Comparison of ENCODE assay signal across 11 mouse cellular contexts in the genomic region with DNA sequence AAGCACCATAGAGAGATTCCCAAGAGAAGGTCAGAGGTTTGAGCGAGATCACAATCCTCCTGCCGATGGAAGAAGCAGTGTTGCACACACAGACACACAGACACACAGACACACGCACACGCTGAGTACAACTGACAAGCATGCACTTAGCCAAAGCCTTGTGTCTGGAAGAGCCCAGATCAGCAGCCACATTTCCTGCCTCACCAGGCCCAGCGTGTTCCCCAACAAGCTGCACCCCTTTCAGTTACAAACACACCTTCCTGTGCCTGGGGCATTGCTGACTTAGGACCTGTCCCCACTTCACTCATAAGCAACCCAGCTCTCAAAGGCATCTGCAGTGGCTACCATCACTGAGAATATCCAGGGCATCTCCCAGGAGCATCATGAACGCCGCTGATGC. TPM values are rescaled to one million over a fixed set of nuclear protein-coding genes. Genes with fewer than 3 reads are reported as not detected.
DNase-seq lines count a peak whose midpoint lies in the region; ATAC-seq and TF ChIP-seq lines count a peak whose summit lies in the region.
"Had no signal": no experiment of that assay in that cellular context is flagged by ENCODE, and none has a peak within 500 bp of the region (broad histone marks: within the 10 kb centered on the region; RNA-seq: fewer than 3 reads in every experiment).

No protein-coding gene starts in this region.

- no peak overlapping the region for H3K4me2 ChIP-seq in embryonic facial prominence, embryonic 14.5 days (ENCODE audit: low read depth, low read length)
- H3K4me2 ChIP-seq in forebrain, embryonic 14.5 days (ENCODE audit: low read length) = no peak overlapping the region
- no peak overlapping the region for H3K4me2 ChIP-seq in midbrain, postnatal 0 days (ENCODE audit: low read depth, low read length, poor library complexity, severe bottlenecking)
- H3K4me2 ChIP-seq: heart, embryonic 13.5 days had no signal

- H3K27ac ChIP-seq in embryonic facial prominence, embryonic 14.5 days (replicated peaks; ENCODE audit: low read depth, low read length) = no peak overlapping the region
- H3K27ac ChIP-seq in embryonic facial prominence, embryonic 10.5 days (replicated peaks) = no peak overlapping the region
- H3K27ac ChIP-seq in left cerebral cortex, adult 2 months = peak overlapping the region; percentile 64
- no peak overlapping the region for H3K27ac ChIP-seq in forebrain, embryonic 14.5 days (ENCODE audit: low read depth, low read length)
- 0 out of 2 replicates have a peak overlapping the region, but pooled peaks have one; percentile 20 for H3K27ac ChIP-seq in midbrain, postnatal 0 days (ENCODE audit: low read depth, low read length)
- H3K27ac ChIP-seq: embryonic facial prominence, embryonic 13.5 days; gastrocnemius, adult 2 months; heart, embryonic 13.5 days had no signal

- 88% methylated on average over 7 of the region's 7 CpGs for WGBS in embryonic facial prominence, embryonic 14.5 days
- 84% methylated on average over 7 of the region's 7 CpGs for WGBS in embryonic facial prominence, embryonic 10.5 days
- 41% methylated on average over 7 of the region's 7 CpGs for WGBS in forebrain, embryonic 14.5 days
- 63% methylated on average over 7 of the region's 7 CpGs for WGBS in midbrain, postnatal 0 days

- no peak for TF ChIP-seq CTCF in left cerebral cortex, adult 2 months (IDR thresholded peaks at IDR 0.05)
- TF ChIP-seq CTCF in midbrain, postnatal 0 days (IDR thresholded peaks at IDR 0.05) = no peak

- intact Hi-C loops in left cerebral cortex, adult 2 months (cut with DNase I) = loop anchor here (1.0 to 2.0 kb wide), 2 partner anchors 25 to 162 kb away; partner anchors contain the start of gene Lrrc8c
- intact Hi-C loops in left cerebral cortex, postnatal 4 days (cut with DNase I) = loop anchor here (5.0 kb wide), 1 partner anchor 86 kb away; no protein-coding TSS in a partner anchor

- peak overlapping the region; percentile 3; the same call in 1 of the 2 replicates for H3K9ac ChIP-seq in embryonic facial prominence, embryonic 14.5 days (ENCODE audit: low read depth, low read length)
- H3K9ac ChIP-seq in forebrain, embryonic 14.5 days (ENCODE audit: low read length) = no peak overlapping the region
- no peak overlapping the region for H3K9ac ChIP-seq in midbrain, postnatal 0 days (replicated peaks; ENCODE audit: low read length, poor library complexity, severe bottlenecking)
- H3K9ac ChIP-seq: embryonic facial prominence, embryonic 13.5 days; heart, embryonic 13.5 days had no signal

- H3K27me3 ChIP-seq in embryonic facial prominence, embryonic 14.5 days (replicated peaks; ENCODE audit: control insufficient read depth, insufficient read depth, low read length) = no peaks in the 10 kb centered on the region
- peaks cover 40% of the 10 kb centered on the region for H3K27me3 ChIP-seq in embryonic facial prominence, embryonic 10.5 days (replicated peaks; ENCODE audit: low read depth, poor library complexity, severe bottlenecking)
- no peaks in the 10 kb centered on the region for H3K27me3 ChIP-seq in forebrain, embryonic 14.5 days (replicated peaks; ENCODE audit: control insufficient read depth, insufficient read depth, low read length)
- H3K27me3 ChIP-seq in midbrain, postnatal 0 days (ENCODE audit: insufficient read depth, low read length) = no peaks in the 10 kb centered on the region
- H3K27me3 ChIP-seq: embryonic facial prominence, embryonic 13.5 days; heart, embryonic 13.5 days had no signal

- DNase-seq in embryonic facial prominence, embryonic 14.5 days (ENCODE audit: low spot score) = no peak
- no peak for DNase-seq in embryonic facial prominence, embryonic 10.5 days (ENCODE audit: low spot score)
- no peak for DNase-seq in left cerebral cortex, adult 2 months (ENCODE audit: extremely low spot score in 1 of 2, low spot score in 2 of 2)
- DNase-seq in left cerebral cortex, postnatal 4 days = no peak
- DNase-seq in forebrain, embryonic 14.5 days (ENCODE audit: low spot score) = peak; percentile 10
- no peak for DNase-seq in midbrain, postnatal 0 days (ENCODE audit: low spot score)
- no peak for DNase-seq in adrenal gland, postnatal 25 days
- DNase-seq in adrenal gland, postnatal 36 days = no peak
- DNase-seq: gastrocnemius, adult 2 months had no signal

- H3K4me1 ChIP-seq in embryonic facial prominence, embryonic 14.5 days (ENCODE audit: control insufficient read depth, insufficient read depth, low read length) = peaks cover 13% of the 10 kb centered on the region
- peaks cover 47% of the 10 kb centered on the region for H3K4me1 ChIP-seq in embryonic facial prominence, embryonic 10.5 days
- H3K4me1 ChIP-seq in forebrain, embryonic 14.5 days (ENCODE audit: control insufficient read depth, insufficient read depth, low read length) = peaks cover 39% of the 10 kb centered on the region
- H3K4me1 ChIP-seq in midbrain, postnatal 0 days (ENCODE audit: insufficient read depth, low read length) = peaks cover 18% of the 10 kb centered on the region; the same call in 1 of the 2 replicates

- no peak for ATAC-seq in embryonic facial prominence, embryonic 14.5 days (ENCODE audit: low read depth)
- no peak for ATAC-seq in forebrain, embryonic 14.5 days
- no peak for ATAC-seq in midbrain, postnatal 0 days (ENCODE audit: low FRiP score)

- no peak overlapping the region for H3K4me3 ChIP-seq in embryonic facial prominence, embryonic 14.5 days (ENCODE audit: low read depth, low read length)
- no peak overlapping the region for H3K4me3 ChIP-seq in embryonic facial prominence, embryonic 10.5 days
- no peak overlapping the region for H3K4me3 ChIP-seq in left cerebral cortex, adult 2 months
- H3K4me3 ChIP-seq in forebrain, embryonic 14.5 days (ENCODE audit: low read depth, low read length) = no peak overlapping the region
- H3K4me3 ChIP-seq in midbrain, postnatal 0 days (ENCODE audit: low read depth, low read length) = no peak overlapping the region
- H3K4me3 ChIP-seq: embryonic facial prominence, embryonic 13.5 days; gastrocnemius, adult 2 months; heart, embryonic 13.5 days had no signal

- no peaks in the 10 kb centered on the region for H3K9me3 ChIP-seq in embryonic facial prominence, embryonic 14.5 days (ENCODE audit: control insufficient read depth, low read length)
- H3K9me3 ChIP-seq in embryonic facial prominence, embryonic 10.5 days = no peaks in the 10 kb centered on the region
- H3K9me3 ChIP-seq in forebrain, embryonic 14.5 days (replicated peaks; ENCODE audit: control insufficient read depth, low read length) = no peaks in the 10 kb centered on the region
- H3K9me3 ChIP-seq in midbrain, postnatal 0 days (ENCODE audit: low read length) = no peaks in the 10 kb centered on the region
- H3K9me3 ChIP-seq: embryonic facial prominence, embryonic 13.5 days; heart, embryonic 13.5 days had no signal

- H3K36me3 ChIP-seq in embryonic facial prominence, embryonic 14.5 days (ENCODE audit: control insufficient read depth, insufficient read depth, low read length) = no peaks in the 10 kb centered on the region
- no peaks in the 10 kb centered on the region for H3K36me3 ChIP-seq in embryonic facial prominence, embryonic 10.5 days (replicated peaks)
- no peaks in the 10 kb centered on the region for H3K36me3 ChIP-seq in forebrain, embryonic 14.5 days (ENCODE audit: control insufficient read depth, insufficient read depth, low read length)
- no peaks in the 10 kb centered on the region for H3K36me3 ChIP-seq in midbrain, postnatal 0 days (ENCODE audit: insufficient read depth, low read length)
- H3K36me3 ChIP-seq: embryonic facial prominence, embryonic 13.5 days; heart, embryonic 13.5 days had no signal

RNA-seq across cellular contexts. Expression of gene Lrrc8c, which starts 25.8 kb away (rescaled TPM):
- polyA plus RNA-seq in embryonic facial prominence, embryonic 14.5 days (2014; fragmentation: Nextera tagmentation; extraction: Ambion mirVana) = 14.7 and 23.8 TPM in 2 replicates
- polyA plus RNA-seq in embryonic facial prominence, embryonic 10.5 days (2016; fragmentation: Nextera tagmentation; extraction: Ambion mirVana) = 10.8 and 12.6 TPM in 2 replicates
- total RNA-seq in left cerebral cortex, adult 2 months (2021) = 10 to 100 TPM; 32.7 to 37.5 TPM
- total RNA-seq in left cerebral cortex, postnatal 4 days (2021) = 10 to 100 TPM; 24.3 to 27.2 TPM
- 8.6 and 10.2 TPM in 2 replicates for polyA plus RNA-seq in forebrain, embryonic 14.5 days (2014; fragmentation: Nextera tagmentation; extraction: Ambion mirVana)
- 11.4 and 11.6 TPM in 2 replicates for total RNA-seq in midbrain, postnatal 0 days (2014; rRNA removed)
- 10.8 and 14.7 TPM in 2 replicates for polyA plus RNA-seq in midbrain, postnatal 0 days (2015; fragmentation: Nextera tagmentation; extraction: Ambion mirVana)
- total RNA-seq in adrenal gland, postnatal 25 days (2021) = 16.5 and 36.8 TPM in 2 replicates
- 10 to 100 TPM; 23.9 to 26.6 TPM for total RNA-seq in adrenal gland, postnatal 36 days (2021)

Comparison
In these comparisons a context has a peak if more than half of its experiments do, and no peak if none do; other contexts are left out.
1. H3K27ac ChIP-seq: peak in left cerebral cortex, adult 2 months (single experiment) and midbrain, postnatal 0 days (single experiment); none in embryonic facial prominence, embryonic 14.5 days (single experiment), embryonic facial prominence, embryonic 10.5 days (single experiment) and forebrain, embryonic 14.5 days (single experiment).